Mouse (Mus musculus) kidney, adult 11 months (tissue): ENCODE measurements around the gene Tenm3.
A peak's percentile ranks its signal among the peaks of the same experiment; 100 is the strongest.

Source experiments
- DNase-seq: peaks from one replicate; pipeline ENCODE4 v3.0.0; 2022

Tenm3 gene

GRCm38 (mm10) chr8:48567929-48568607 is 275.7 kb downstream of the Tenm3 start:
- no peak for DNase-seq

GRCm38 (mm10) chr8:48560227-48560626 is 283.5 kb downstream of the Tenm3 start:
- no peak for DNase-seq

GRCm38 (mm10) chr8:48555546-48556141 is 288.1 kb downstream of the Tenm3 start:
- no peak for DNase-seq

- DNase-seq = peak; percentile 14
Observed at GRCm38 (mm10) chr8:48554762-48555545, 288.8 kb downstream of the Tenm3 start.

- no peak for DNase-seq
Observed at GRCm38 (mm10) chr8:48553791-48554288, 289.9 kb downstream of the Tenm3 start.

GRCm38 (mm10) chr8:48552306-48552705 is 291.4 kb downstream of the Tenm3 start:
- no peak for DNase-seq

GRCm38 (mm10) chr8:48551370-48551769 is 292.4 kb downstream of the Tenm3 start:
- DNase-seq = no peak

- no peak for DNase-seq
Observed at GRCm38 (mm10) chr8:48548908-48549307, 294.8 kb downstream of the Tenm3 start.

GRCm38 (mm10) chr8:48545631-48546030 is 298.1 kb downstream of the Tenm3 start:
- DNase-seq = no peak

GRCm38 (mm10) chr8:48544840-48545239 is 298.9 kb downstream of the Tenm3 start:
- DNase-seq = no peak

- DNase-seq = no peak
Observed at GRCm38 (mm10) chr8:48542141-48542540, 301.6 kb downstream of the Tenm3 start.

GRCm38 (mm10) chr8:48540894-48541293 is 302.9 kb downstream of the Tenm3 start:
- no peak for DNase-seq

- DNase-seq = no peak
Observed at GRCm38 (mm10) chr8:48535833-48536232, 307.9 kb downstream of the Tenm3 start.

- DNase-seq = no peak
Observed at GRCm38 (mm10) chr8:48531795-48532194, 312.0 kb downstream of the Tenm3 start.

GRCm38 (mm10) chr8:48530916-48531570 is 312.7 kb downstream of the Tenm3 start:
- no peak for DNase-seq

GRCm38 (mm10) chr8:48527418-48527817 is 316.3 kb downstream of the Tenm3 start:
- no peak for DNase-seq

GRCm38 (mm10) chr8:48522536-48523123 is 321.1 kb downstream of the Tenm3 start:
- DNase-seq = no peak

GRCm38 (mm10) chr8:48522004-48522403 is 321.7 kb downstream of the Tenm3 start:
- no peak for DNase-seq

- DNase-seq = no peak
Observed at GRCm38 (mm10) chr8:48517431-48517830, 326.3 kb downstream of the Tenm3 start.

GRCm38 (mm10) chr8:48514230-48514629 is 329.5 kb downstream of the Tenm3 start:
- no peak for DNase-seq

- no peak for DNase-seq
Observed at GRCm38 (mm10) chr8:48513801-48514200, 329.9 kb downstream of the Tenm3 start.

GRCm38 (mm10) chr8:48511546-48511945 is 332.2 kb downstream of the Tenm3 start:
- DNase-seq = no peak

- DNase-seq = no peak
Observed at GRCm38 (mm10) chr8:48511137-48511536, 332.6 kb downstream of the Tenm3 start.
